Mouse (Mus musculus) gonadal fat pad, adult 2 months (tissue): ENCODE results near the gene Olfr742. TPM values are rescaled to one million over a fixed set of nuclear protein-coding genes. Genes with fewer than 3 reads are reported as not detected.

ENCODE experiments used
- DNase-seq: peaks from one replicate; pipeline ENCODE4 v3.0.0-alpha.2; 2012; ENCODE audit warnings: low read depth
- polyA plus RNA-seq: library from polyadenylated mRNA; depleted of rRNA; stranded (reverse); fragments of >200 nt; gene quantifications from 2 replicates; pipeline ENCODE4 v1.2.3, GENCODE M21; 2012; rRNA removed

Gene Olfr742
- not detected in 2 replicates for polyA plus RNA-seq

GRCm38 (mm10) chr14:50503300-50503699 lies at the start of gene Olfr742:
Olfr742 (plus strand) TSS chr14:50503600.
- no peak for DNase-seq

GRCm38 (mm10) chr14:50472438-50472837 lies 31.0 kb upstream of the Olfr742 start, which contains the start of gene Olfr741:
Olfr741 (plus strand) TSS chr14:50472738.
- no peak for DNase-seq

- no peak for DNase-seq
Observed at GRCm38 (mm10) chr14:50478406-50478805, 25.0 kb upstream of the Olfr742 start.

- DNase-seq: no peak
Observed at GRCm38 (mm10) chr14:50521539-50521938, 18.1 kb downstream of the Olfr742 start, which contains the start of gene Olfr743. Olfr743 (plus strand) TSS chr14:50521839.

GRCm38 (mm10) chr14:50552734-50553133 lies 49.3 kb downstream of the Olfr742 start:
- no peak for DNase-seq

Other genes starting within 250 kb of the Olfr742 start
- gene Olfr732, start 219.4 kb upstream of the Olfr742 start, polyA plus RNA-seq: not detected in 2 replicates
- gene Olfr733, start 202.1 kb upstream of the Olfr742 start, polyA plus RNA-seq: 0.18 TPM in 1 of 2 replicates, not detected in the other
- not detected in 2 replicates for gene Olfr734, start 176.8 kb upstream of the Olfr742 start, polyA plus RNA-seq
- gene Olfr735, start 154.7 kb upstream of the Olfr742 start, polyA plus RNA-seq: 0.11 and 0.55 TPM in 2 replicates
- gene Tlr11, start 145.7 kb upstream of the Olfr742 start, polyA plus RNA-seq: 0.23 and 0.35 TPM in 2 replicates
- not detected in 2 replicates for gene Olfr736, start 122.4 kb upstream of the Olfr742 start, polyA plus RNA-seq
- not detected in 2 replicates for gene Olfr738, start 96.0 kb upstream of the Olfr742 start, polyA plus RNA-seq
- gene Olfr739, start 85.0 kb upstream of the Olfr742 start, polyA plus RNA-seq: not detected in 2 replicates
- not detected in 2 replicates for gene Olfr740, start 58.1 kb upstream of the Olfr742 start, polyA plus RNA-seq
- gene Olfr741, start 30.9 kb upstream of the Olfr742 start, polyA plus RNA-seq: not detected in 2 replicates
- not detected in 2 replicates for gene Olfr743, start 18.2 kb downstream of the Olfr742 start, polyA plus RNA-seq
- not detected in 2 replicates for gene Olfr744, start 111.3 kb downstream of the Olfr742 start, polyA plus RNA-seq
- gene Olfr745, start 135.8 kb downstream of the Olfr742 start, polyA plus RNA-seq: not detected in 2 replicates
- gene Olfr746, start 143.5 kb downstream of the Olfr742 start, polyA plus RNA-seq: not detected in 2 replicates
- not detected in 2 replicates for gene Olfr747, start 189.6 kb downstream of the Olfr742 start, polyA plus RNA-seq
- gene Olfr748, start 203.8 kb downstream of the Olfr742 start, polyA plus RNA-seq: not detected in 2 replicates
- not detected in 2 replicates for gene Olfr749, start 241.5 kb downstream of the Olfr742 start, polyA plus RNA-seq